Mouse (Mus musculus) MEL (cell line): ENCODE measurements around the gene Defb29.

Experiments used
- CTCF ChIP-seq, 3 experiments: IDR thresholded peaks in 2 of 3; conservative IDR thresholded peaks in 1 of 3; 2 replicates each; pipeline ENCODE4 v1.5.1; 2011 to 2012; ENCODE audit warnings: low read length in 3 of 3, low read depth in 2 of 3, mild to moderate bottlenecking in 2 of 3, improper control_type of control experiment in 1 of 3, inconsistent platforms in 1 of 3, mixed read lengths in 1 of 3, moderate library complexity in 1 of 3; ENCODE audit not compliant: control insufficient read depth in 1 of 3, insufficient read depth in 1 of 3, poor library complexity in 1 of 3, severe bottlenecking in 1 of 3
- MXI1 ChIP-seq: IDR thresholded peaks from 2 replicates; pipeline ENCODE4 v1.6.1; 2011; ENCODE audit warnings: mild to moderate bottlenecking, low read depth, low read length, improper control_type of control experiment
- POLR2A ChIP-seq, 2 experiments: IDR thresholded peaks; 2 replicates each; pipeline ENCODE4 v1.6.1; 2011 to 2012; ENCODE audit warnings: low read length in 2 of 2, mild to moderate bottlenecking in 2 of 2, control low read depth in 1 of 2, improper control_type of control experiment in 1 of 2, low read depth in 1 of 2, moderate library complexity in 1 of 2; ENCODE audit not compliant: control insufficient read depth in 1 of 2, insufficient read depth in 1 of 2, poor library complexity in 1 of 2
- POLR2AphosphoS2 ChIP-seq: IDR thresholded peaks from 2 replicates; pipeline ENCODE4 v1.6.1; 2011; ENCODE audit warnings: low read length, improper control_type of control experiment
- RCOR1 ChIP-seq: IDR thresholded peaks from 2 replicates; pipeline ENCODE4 v1.6.1; 2012; ENCODE audit warnings: low read depth, mild to moderate bottlenecking, inconsistent platforms, low read length, improper control_type of control experiment
- TCF12 ChIP-seq: IDR thresholded peaks from 2 replicates; pipeline ENCODE4 v1.6.1; 2014; ENCODE audit warnings: low read depth, mild to moderate bottlenecking, inconsistent platforms, low read length, improper control_type of control experiment, moderate library complexity
- ZKSCAN1 ChIP-seq: IDR thresholded peaks from 2 replicates; pipeline ENCODE4 v1.6.1; 2012; ENCODE audit warnings: low read depth, mild to moderate bottlenecking, inconsistent platforms, low read length, improper control_type of control experiment, moderate library complexity

DNA sequence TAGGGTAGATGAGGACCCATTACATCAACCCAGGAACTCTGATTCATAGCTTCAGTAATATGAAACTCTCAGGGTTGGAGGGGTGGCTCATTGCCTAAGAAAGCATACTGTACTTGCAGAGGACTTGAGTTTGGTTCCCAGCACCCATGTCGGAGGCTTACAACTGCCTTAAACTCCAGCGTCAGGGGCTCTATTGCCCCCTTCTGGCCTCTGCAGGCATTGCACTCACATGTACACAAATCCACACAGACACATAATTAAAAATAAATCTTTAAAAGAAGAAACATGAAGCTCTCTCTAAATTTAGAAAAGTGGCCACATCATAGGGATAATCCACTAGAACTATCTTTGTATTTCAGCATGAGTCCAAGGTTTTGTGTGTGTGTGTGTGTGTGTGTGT lies 3.0 kb upstream of the Defb29 start:
- TF ChIP-seq RCOR1 (no peak), POLR2A (IDR thresholded peaks at IDR 0.05; ENCODE audit: control insufficient read depth in 1 of 2, insufficient read depth in 1 of 2, low read depth in 1 of 2, low read length in 2 of 2, poor library complexity in 1 of 2) (no peak), TCF12 (no peak), ZKSCAN1 (no peak), MXI1 (no peak), CTCF (IDR thresholded peaks at IDR 0.05 in 2 of 3, conservative IDR thresholded peaks at IDR 0.05 in 1 of 3; ENCODE audit: control insufficient read depth in 1 of 3, insufficient read depth in 1 of 3, low read depth in 2 of 3, low read length in 3 of 3, poor library complexity in 1 of 3, severe bottlenecking in 1 of 3) (peak; percentile 25 to 34 (median 33); a peak in 5 of 6 replicates), POLR2AphosphoS2 (no peak)
